Mouse (Mus musculus): Measurements from ENCODE around the gene Fcho2. TPM values are rescaled to one million over a fixed set of nuclear protein-coding genes. Genes with fewer than 3 reads are reported as not detected.

The Fcho2 gene
- total RNA-seq, 4 experiments from 2014 or later, result 33.0 to 43.3 (median 36.7) TPM

DNA sequence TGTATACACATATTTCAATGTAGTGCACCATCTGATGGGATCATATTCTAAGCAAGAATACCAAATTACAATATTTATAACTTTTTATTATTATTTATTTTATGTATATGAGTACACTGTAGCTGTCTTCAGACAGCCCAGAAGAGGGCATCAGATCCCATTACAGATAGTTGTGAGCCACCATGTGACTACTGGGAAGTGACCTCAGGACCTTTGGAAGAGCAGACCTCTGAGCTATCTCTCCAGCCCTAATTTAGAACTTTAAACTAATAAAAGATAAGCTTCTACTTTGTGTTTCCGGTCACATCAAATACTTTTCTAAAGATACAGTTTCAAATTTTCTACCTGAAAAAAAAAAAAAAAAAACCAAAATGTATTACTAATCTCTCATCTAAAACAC is 6.2 kb downstream of the Fcho2 start:
- no peak for DNase-seq (ENCODE audit: low spot score in 2 of 2)

DNA sequence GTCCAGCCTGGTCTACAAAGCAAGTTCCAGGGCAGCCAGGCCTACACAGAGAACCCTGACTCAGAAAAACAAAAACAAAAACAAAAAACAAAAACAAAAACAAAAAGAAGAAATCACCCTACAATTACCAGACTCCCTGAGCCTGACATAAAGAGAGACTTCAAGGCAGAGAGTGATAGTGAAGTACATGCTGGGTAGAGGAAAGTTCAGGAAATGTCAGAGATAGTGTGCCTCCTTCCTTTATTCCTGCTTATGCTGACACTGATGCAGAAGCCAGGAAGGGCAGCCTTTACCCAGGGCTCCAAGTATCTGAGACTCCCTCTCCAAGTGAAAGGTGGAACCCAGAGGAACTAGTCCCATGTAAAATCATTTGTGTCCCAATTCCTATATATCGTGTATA is 10.8 kb downstream of the Fcho2 start:
- no peak for DNase-seq (ENCODE audit: low spot score in 2 of 2)

DNA sequence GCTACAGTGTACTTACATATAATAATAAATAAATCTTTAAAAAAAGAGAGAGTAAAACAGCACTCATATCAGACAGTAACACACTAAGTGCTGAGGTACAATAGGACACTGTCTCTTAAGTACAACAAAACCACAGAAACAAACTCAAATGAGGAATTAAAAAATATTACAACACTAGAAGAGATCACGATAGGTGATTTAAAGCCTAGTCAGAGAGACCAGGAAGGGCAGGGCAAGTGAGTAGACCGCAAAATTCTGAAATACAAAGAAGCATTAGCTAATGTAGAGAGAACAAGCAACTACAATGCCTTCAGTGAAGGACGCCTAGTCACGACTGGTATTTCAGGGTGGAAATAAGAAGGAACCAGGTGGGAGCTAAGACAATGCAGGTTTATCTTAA is 11.6 kb downstream of the Fcho2 start:
- DNase-seq (ENCODE audit: low spot score in 2 of 2), result no peak

DNA sequence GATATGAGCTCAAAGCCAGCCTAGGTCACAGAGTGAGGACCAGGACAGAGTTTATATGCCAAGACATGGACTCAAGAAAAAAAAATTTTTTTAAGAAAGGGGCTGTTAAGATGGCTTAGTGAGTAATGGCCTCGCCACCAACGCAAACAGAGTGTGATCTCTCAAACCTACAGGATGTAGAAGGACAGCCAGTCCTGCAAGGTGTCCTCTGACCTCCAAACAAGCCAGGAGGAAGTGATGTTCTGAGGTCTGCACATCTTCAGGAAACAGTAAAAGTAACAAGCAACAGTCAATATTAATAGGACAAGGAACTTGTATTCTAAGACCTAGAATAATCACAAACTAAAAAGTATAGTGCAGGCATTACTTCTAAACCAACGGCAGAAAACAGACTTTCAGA is 12.3 kb downstream of the Fcho2 start:
- DNase-seq (ENCODE audit: low spot score in 2 of 2), result no peak

DNA sequence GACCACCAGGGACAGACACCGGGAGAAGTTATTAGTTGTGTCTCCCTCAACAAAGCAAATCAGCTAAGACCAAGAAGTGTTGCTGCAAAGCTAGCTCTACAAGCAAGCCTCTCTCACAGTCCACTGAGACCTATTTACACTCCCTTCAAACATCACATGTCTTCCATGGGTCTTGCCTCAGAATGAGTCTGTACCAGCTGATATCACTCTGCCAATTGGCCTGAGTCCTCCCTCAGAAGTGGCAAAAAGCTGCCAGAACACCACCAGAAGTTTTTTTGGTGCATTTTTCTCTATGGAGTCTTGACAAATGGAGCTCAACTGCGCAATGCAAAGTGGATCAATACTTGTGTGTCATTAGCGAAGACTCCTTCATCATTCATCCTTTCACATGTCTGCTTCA is 19.7 kb downstream of the Fcho2 start:
- no peak for DNase-seq (ENCODE audit: low spot score in 2 of 2)

DNA sequence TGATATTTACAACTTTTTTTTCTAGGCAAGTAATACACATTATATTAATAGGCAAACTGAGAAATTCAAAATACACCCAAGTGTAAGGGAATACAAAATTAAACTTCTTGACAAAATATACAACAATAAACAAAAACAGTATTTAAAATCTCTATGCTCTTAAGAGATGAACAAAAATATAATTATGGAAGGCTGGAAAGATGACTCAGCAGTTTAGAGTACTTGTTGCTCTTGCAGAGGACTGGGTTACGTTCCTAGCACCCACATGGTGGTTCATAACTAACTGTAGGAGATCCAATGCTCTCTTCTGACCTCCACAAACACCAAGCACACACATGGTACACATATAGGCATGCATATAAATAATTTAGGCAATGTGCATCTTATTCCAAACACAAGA is 22.4 kb downstream of the Fcho2 start:
- no peak for DNase-seq (ENCODE audit: low spot score in 2 of 2)

DNA sequence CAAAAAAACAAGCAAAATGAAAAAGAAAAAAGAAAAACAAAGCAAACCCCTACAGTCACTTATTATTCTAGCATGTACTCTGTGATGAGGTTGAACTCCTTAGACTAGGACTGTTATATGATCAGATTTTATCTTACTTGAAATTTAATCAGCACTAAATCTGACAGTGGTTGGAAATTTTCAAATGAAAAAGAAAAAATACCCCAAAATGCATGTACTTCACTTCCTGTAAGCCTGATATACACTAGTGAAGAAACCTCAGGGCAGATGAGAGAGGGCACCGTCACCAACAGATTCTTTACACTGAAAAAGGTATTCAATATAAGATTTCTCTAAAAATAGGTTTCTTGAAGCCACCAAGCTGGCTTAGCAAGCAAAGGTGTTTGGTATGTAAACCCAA is 23.6 kb downstream of the Fcho2 start:
- no peak for DNase-seq (ENCODE audit: low spot score in 2 of 2)

DNA sequence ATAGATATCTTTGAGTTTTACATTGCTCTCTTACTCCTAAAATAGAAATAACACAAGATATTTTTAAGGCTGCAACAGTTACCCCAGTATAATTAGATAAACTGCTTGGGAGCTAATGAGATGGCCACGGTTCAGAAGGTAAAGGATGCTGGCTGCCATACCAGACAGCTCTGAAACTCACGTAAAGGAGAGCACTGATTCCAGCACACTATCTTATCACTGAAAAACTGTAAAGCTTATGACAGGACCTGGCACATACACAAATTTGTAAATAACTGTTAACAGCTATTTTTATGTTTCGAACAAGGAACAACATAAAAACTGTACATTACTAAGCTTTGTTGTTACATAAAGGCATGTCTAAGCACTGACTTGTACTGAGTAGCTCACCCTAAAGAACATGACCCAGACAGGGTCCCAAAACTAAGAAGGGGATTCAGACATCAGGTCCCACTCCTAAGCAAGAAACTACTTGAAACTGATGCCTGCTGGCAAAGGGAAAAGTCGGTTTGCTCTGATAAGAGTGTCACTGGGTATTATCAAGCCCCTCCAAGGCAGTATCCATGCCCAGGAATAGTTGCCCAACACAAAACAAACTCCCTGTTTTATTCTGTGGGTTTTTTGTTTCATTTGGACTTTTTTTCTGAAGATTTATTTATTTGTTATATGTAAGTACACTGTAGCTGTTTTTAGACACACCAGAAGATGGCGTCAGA is 28.1 kb downstream of the Fcho2 start:
- no peak for DNase-seq (ENCODE audit: low spot score in 2 of 2)

DNA sequence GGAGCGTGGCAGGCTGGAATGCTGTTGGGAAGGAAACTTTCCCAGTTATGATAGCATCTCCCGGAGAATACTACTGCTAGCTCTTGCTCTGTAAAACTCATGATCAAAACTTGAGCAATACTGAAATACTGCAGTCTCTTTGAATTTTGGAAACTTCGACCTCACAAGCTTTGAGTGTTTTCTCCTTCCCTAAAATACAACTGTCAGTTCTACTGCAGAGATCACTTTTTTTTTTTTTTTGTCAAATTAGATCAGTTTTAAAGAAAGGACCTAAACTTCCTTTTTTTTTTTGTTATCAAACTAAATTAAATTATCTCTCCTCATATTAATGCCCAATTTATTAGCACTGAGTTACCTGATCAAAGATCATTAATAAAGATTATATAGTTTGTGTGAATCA is 37.3 kb downstream of the Fcho2 start:
- no peak for DNase-seq (ENCODE audit: low spot score in 2 of 2)

DNA sequence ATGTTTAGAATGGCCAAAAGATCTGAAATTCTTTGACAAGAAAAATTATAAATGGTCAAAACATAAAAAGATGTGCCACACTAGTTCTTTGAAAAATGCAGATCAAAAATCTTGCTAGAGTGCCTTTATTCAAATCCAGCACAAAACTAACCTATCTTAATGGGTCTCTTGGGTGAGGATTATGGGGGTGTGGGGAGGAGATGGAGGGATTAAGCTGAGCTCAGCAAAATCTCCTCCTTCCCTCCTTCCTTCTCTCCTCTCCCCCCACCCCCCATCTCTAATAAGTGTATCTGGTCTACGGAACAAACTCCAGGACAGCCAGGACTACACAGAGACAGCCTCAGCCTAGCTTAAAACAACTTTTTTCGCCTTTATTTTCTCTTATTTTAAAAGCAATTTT is 43.8 kb downstream of the Fcho2 start:
- DNase-seq (ENCODE audit: low spot score in 2 of 2), result no peak

DNA sequence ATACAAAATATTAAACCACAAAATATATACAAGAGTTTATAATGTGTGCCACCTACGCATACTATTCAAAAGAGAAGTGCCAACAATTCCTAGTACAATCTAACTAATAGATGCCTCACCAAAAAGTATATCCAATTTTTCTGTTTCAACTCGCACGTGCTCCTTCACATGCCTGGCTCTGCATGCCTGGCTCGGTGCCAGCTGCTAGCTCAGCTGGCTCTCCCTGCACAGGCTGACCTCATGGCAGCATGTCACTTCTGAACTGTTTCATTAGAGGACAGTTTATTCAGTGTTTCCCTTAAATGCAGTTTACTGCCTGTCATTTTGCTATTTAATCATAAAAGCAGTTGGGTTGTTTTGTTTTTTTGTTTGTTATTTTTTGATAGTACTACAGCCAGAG is 46.9 kb downstream of the Fcho2 start:
- no peak for DNase-seq (ENCODE audit: low spot score in 2 of 2)

DNA sequence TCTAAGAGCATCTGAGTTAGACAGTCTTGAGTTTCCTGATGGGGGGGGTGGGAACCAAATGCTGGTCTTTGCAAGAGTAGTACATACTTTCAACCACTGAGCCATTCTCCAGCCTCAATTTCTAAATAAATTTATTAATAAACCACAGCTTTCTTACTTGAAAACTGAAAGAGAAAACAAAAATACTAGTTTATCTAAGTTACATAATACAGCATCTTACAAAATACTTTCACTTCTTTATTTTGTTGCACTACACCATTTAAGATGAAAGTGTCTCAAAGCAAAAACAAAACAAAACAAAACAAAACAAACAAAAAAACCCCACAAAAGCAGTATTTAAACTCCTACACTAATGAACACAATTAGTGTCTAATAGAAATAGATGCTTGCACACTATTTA is 53.5 kb downstream of the Fcho2 start:
- no peak for DNase-seq (ENCODE audit: low spot score in 2 of 2)

DNA sequence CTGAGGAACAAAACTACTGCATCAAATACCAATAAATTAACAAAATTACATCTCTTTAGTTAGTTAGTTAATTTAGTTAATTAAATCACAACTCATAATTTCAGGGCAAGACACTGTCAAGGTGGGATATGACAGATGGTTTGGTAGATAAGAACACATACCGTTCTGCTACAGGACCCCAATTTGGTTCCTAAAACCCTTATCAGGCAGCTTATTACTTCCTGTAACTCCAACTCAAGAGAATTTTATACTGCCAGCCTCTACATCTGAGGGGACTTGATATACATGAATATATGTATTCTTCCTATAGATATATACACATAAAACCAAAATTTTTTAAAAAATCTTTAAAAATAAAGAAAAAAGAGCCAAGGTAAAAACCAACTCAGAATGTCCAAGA is 59.4 kb downstream of the Fcho2 start:
- no peak for DNase-seq (ENCODE audit: low spot score in 2 of 2)

DNA sequence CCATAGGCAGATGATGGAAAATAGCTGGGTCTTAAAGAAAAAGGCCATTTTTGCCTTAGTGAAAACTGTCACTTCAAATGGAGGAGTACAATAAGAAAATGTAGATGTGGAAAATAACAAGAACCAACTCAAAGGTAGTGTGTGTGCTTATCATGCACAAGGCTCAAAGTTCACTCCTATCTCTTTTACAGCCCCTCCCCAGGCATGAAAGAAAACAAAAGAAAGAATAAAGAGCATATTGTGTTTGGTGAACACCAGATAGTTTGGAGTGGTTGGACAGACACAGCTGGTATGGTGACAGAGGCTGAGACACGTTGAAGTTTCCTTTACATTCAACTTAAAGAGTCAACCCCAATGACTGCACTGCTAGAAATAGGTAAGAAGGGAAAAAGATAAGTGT is 70.6 kb downstream of the Fcho2 start:
- no peak for DNase-seq (ENCODE audit: low spot score in 2 of 2)

DNA sequence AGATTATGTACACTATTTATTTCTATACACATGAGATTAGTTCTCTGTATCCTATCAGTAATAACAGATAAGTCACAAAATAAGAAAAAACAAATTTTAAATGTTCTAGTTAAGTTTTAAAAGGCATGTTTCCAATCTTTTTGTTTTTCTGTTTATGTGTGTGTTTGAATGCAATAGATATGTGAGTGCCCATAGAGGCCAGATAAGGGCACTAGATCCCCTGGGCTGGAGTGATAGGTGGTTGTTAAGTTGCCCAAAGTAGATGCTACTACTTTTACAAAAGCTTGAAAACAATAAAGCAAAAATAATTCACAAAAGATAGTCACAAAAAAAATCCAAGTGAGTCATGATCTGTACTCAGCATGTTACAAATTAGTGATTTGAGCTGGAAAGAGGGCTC is 71.4 kb downstream of the Fcho2 start:
- DNase-seq (ENCODE audit: low spot score in 2 of 2), result no peak

DNA sequence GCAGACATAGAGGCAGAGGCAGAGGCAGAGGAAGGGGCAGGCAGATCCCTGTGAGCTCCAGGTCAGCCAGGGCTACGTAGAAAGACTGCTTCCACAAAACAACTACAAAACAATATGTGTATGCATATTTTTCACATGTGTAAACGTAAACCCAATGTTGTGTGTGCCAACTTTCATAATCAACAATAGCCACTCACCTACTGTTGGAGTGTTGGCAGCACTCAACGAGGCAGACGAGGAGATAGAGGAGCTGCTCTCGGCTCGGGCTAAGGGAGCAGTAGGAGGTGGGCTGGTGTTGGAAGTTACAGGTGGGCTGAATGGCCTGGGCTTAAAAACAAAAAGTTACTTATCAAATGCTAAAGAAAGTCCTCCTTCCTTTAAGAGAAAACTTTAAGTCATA is 72.0 kb downstream of the Fcho2 start:
- no peak for DNase-seq (ENCODE audit: low spot score in 2 of 2)

DNA sequence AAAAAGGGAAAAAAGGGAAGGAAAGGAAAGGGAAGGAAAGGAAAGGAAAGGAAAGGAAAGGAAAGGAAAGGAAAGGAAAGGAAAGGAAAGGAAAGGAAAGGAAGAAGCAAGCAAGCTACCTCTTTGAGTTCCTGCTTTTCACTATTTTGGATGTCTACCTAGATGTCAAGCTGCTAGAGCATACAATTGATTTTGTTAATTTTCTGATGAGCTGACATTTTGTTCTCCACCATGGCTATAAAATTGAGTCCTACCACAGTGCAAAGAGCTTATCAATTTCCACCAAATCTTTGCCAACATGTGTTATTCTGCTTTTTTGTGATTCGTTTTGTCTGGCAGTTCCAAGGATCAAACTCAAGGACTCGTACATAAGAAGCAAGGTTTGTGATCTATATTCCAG is 77.0 kb downstream of the Fcho2 start:
- DNase-seq (ENCODE audit: low spot score in 2 of 2), result no peak

DNA sequence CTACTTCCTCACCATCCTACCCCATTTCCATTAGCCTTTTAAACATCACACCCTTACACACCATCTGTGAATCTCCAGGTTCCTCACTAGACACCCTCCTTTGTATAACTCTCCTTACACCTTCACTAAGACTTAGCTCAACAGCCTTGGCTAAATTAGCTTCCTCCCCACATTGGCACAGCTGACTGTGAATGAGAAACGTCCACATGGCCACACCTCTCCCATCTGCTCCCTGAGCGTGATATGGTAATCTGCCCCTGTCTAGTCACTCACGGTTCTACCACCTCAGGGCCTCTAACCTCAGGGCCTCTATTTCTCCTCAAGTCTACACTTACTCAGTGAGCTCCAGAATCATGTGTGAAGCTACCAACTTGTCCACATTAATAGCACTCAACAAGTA is 82.0 kb downstream of the Fcho2 start:
- DNase-seq (ENCODE audit: low spot score in 2 of 2), result no peak

DNA sequence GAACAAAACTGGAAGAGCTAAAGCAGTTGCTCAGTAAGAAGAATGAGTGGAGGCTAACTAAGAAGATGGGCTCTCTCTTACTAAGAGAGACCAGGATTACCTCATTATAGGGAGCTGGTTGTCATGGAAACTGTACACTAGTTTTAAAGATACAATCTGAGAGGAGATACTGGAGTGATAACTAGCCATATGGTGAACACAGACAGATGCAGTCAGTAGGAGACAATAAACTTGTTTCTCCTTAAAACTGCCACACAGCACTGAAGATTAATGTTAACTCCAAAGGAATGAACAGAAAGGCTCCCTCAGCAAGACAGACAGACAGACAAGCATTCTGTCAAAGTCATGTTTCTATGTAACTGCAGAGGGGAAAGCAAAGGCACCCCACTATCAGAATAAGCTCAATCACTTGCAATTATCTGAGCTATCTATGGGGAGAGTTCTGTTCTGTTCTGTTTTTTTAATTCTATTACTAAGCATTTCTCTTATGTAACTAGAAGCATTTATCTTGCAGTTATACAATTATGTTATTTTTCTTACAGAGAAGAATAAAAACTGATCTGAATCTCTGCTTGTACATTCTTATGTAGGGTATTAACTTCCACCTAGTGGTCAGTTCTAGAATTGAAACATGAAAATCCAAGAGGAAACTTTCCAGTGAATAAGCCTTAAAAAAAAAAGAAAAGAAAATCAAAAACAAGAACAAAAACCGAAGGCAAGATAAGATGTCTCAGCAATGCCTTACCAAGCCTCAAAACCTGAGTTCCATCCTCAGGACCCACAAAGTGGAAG is 85.8 kb downstream of the Fcho2 start:
- DNase-seq (ENCODE audit: low spot score in 2 of 2), result no peak

DNA sequence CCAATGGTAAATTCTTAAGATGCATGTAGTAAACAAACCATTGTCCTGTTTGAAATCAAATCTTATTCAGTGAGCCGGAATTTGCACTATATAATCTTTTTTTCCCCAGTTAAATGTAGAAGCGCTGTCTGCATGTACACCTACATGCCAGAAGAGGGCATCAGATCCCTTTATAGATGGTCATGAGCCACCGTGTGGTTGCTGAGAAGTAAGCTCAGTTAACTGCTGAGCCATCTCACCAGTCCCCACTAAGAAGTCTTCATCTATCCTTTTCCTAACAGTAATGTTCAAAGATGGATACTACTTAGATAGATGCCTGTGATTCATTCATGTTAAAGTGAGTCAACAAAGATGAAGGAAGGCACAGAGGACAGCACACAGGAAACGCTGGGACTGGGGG is 88.8 kb downstream of the Fcho2 start:
- no peak for DNase-seq (ENCODE audit: low spot score in 2 of 2)

DNA sequence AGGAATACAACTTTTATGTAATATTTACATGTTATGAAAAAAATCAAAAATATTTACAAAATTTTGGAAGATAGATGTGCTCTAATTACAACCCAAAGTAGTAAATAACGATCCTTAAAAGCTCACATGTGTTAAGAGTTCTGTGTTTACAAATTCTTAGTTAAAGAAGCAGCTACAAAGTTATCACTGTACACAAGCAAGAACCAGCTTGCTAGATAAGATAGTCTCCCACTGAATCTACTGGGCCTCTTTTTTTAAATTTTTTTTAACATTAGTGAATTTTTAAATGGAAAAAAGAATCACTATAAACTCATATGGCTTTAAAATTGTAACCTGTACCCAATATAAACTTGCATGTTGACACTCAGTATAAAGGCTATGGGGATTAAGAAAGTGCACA is 91.8 kb downstream of the Fcho2 start:
- no peak for DNase-seq (ENCODE audit: low spot score in 2 of 2)

DNA sequence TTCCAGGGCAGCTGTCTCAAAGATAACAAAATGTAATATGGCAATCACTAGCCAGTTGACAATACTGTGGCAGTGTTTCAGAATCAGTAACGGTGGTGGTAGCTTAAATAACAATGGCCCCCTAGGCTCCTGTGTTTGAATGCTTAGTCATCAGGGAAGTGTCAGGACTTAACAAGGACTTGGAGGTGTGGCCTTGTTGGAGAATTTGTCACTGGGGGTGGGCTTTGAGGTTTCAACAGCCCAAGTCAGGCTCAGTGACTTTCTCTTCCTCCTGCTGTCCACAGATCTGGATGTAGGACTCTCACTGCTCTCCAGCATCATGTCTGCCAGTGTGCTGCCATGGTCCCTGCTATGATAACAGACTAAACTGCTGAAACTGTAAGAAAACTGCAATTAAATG is 93.0 kb downstream of the Fcho2 start:
- no peak for DNase-seq (ENCODE audit: low spot score in 2 of 2)

DNA sequence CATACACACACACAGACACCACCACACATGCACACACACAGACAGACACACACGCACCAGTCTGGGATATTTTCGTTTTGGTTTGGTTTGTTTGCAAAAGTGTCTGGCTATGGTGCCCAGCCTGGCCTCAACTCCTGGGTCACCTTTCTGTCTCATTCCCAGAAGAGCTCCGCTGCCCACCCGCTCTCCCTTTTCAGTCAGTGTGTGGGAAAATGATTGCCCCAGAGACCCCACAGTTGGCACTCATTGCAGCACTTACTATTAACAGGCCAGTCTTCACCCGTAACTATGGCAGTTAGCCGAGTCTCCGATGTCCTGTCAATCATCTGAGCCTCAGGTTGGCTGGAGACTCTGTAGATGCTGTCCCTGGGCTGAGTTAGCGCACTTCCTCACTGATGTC is 99.1 kb downstream of the Fcho2 start:
- DNase-seq (ENCODE audit: low spot score in 2 of 2), result no peak
